Mouse (Mus musculus) subcutaneous adipose tissue, adult 2 months (tissue): ENCODE results near the gene Zbtb20. TPM values are rescaled to one million over a fixed set of nuclear protein-coding genes. Genes with fewer than 3 reads are reported as not detected.

Source experiments
- polyA plus RNA-seq: library from polyadenylated mRNA; depleted of rRNA; stranded (reverse); fragments of >200 nt; gene quantifications from 2 replicates; pipeline ENCODE4 v1.2.3, GENCODE M21; 2012; ENCODE audit warnings: low replicate concordance; rRNA removed

Gene Zbtb20
- polyA plus RNA-seq = 36.3 and 69.3 TPM in 2 replicates

DNA sequence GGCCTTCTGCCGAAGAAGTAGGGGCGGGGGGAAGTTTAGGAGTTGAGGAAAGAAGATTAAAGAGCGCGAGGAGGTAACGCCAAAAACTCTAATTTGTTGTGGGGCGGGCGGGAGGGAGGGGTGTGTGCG is at the start of gene Zbtb20:
Zbtb20 (plus strand) TSS at position 30 of the 129 bp plus-strand sequence.

DNA sequence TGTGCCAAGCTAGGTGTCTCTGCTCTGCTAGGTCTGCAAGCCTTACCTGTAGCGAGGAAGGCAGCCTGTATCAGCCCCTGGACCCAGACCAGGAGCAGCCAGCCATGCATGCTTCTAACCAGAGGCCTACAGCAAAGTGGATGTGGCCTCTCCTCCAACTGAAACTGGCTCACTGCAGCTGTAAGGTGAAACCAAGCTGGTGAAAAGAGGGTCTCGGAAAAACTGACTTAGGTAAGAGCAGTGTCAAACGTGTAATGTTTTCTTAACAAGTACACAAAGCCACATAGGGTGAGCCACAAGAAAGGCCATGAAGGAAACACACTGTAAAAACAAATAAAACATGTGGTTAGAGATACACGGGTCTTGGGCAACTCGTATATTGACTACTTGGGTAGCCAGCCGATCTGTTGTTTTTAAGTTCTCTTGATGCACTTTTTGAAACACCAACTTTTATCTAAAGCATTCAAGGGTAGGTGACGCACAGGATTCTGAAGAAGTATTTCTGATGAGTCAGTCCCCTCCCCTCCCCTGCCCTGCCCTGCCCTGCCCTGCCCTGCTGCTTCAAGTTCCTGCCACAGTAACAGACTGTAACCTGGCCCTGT is 788.4 kb downstream of the Zbtb20 start, which contains the start of gene Tigit:
Tigit (minus strand) TSS at position 169 of the 602 bp plus-strand sequence.

